Mouse (Mus musculus) adrenal gland, adult 8-10 months (tissue): ENCODE data around the gene H2afz. TPM values are rescaled to one million over a fixed set of nuclear protein-coding genes. Genes with fewer than 3 reads are reported as not detected.

Experiments used
- total RNA-seq, 4 experiments: library from RNA; stranded (reverse); gene quantifications; 2 replicates each; pipeline ENCODE4 v1.2.4; 2022

The H2afz gene
- total RNA-seq, 4 experiments from 2014 or later: 124 to 155 (median 138) TPM

Other genes starting within 250 kb of the H2afz start
- gene Ddit4l, start 242.9 kb upstream of the H2afz start, total RNA-seq: 1 to 10 TPM; 1.1 to 2.0 (median 1.5) TPM
- gene Gm21962, start 193.0 kb upstream of the H2afz start, total RNA-seq: not detected
- gene Dnajb14, start 3.2 kb downstream of the H2afz start, total RNA-seq: 10 to 100 TPM; 21.1 to 29.1 (median 27.3) TPM
- gene Lamtor3, start 54.0 kb downstream of the H2afz start, total RNA-seq: 10 to 100 TPM; 62.8 to 80.3 (median 71.5) TPM
- gene Dapp1, start 117.1 kb downstream of the H2afz start, total RNA-seq: 10 to 100 TPM in 1 of 4 experiments, 1 to 10 TPM in 3; 3.9 to 11.2 (median 7.0) TPM
- under 1 TPM; 0.03 to 0.07 (median 0.04) TPM for gene 1110002E22Rik, start 200.6 kb downstream of the H2afz start, total RNA-seq
- under 1 TPM in 1 of 4 experiments, not detected in 3; 0.30 TPM for gene Gm5105, start 202.9 kb downstream of the H2afz start, total RNA-seq